Comparison of ENCODE assay signal across 8 mouse cellular contexts in genomic region chr5:24344477-24345051, GRCm38 (mm10). TPM values are rescaled to one million over a fixed set of nuclear protein-coding genes. Genes with fewer than 3 reads are reported as not detected.
DNase-seq lines count a peak whose midpoint lies in the region; ATAC-seq and TF ChIP-seq lines count a peak whose summit lies in the region.

No protein-coding gene starts in this region.

- TF ChIP-seq CTCF in intestine, postnatal 0 days (IDR thresholded peaks at IDR 0.05; ENCODE audit: low read depth), result no peak
- TF ChIP-seq CTCF in gastrocnemius, adult 2 months (IDR thresholded peaks at IDR 0.05), result no peak

- peak overlapping the region; percentile 36 for H3K4me2 ChIP-seq in kidney, embryonic 14.5 days (replicated peaks; ENCODE audit: low read depth, low read length)
- H3K4me2 ChIP-seq in forebrain, embryonic 12.5 days, result peak overlapping the region; percentile 33
- peak overlapping the region; percentile 35 for H3K4me2 ChIP-seq in intestine, postnatal 0 days (replicated peaks; ENCODE audit: low read depth)
- H3K4me2 ChIP-seq in midbrain, embryonic 14.5 days (ENCODE audit: low read length), result peak overlapping the region; percentile 45

- intact Hi-C loops in gastrocnemius, adult 2 months (cut with DNase I), result no loop called here

- 11% methylated on average over 12 of the region's 12 CpGs for WGBS in kidney, embryonic 14.5 days
- 9% methylated on average over 12 of the region's 12 CpGs for WGBS in forebrain, embryonic 12.5 days
- 15% methylated on average over 12 of the region's 12 CpGs for WGBS in intestine, postnatal 0 days
- WGBS in midbrain, embryonic 14.5 days, result 3% methylated on average over 12 of the region's 12 CpGs

- peaks cover 46% of the 10 kb centered on the region for H3K4me1 ChIP-seq in kidney, embryonic 14.5 days (ENCODE audit: control insufficient read depth, insufficient read depth, low read length)
- H3K4me1 ChIP-seq in forebrain, embryonic 12.5 days, result peaks cover 69% of the 10 kb centered on the region
- H3K4me1 ChIP-seq in intestine, postnatal 0 days (replicated peaks; ENCODE audit: control insufficient read depth, insufficient read depth, low read length), result no peaks in the 10 kb centered on the region
- H3K4me1 ChIP-seq in midbrain, embryonic 14.5 days (ENCODE audit: control insufficient read depth, insufficient read depth, low read length), result peaks cover 59% of the 10 kb centered on the region

- H3K9me3 ChIP-seq in kidney, embryonic 14.5 days (ENCODE audit: control insufficient read depth, low read length), result no peaks in the 10 kb centered on the region
- H3K9me3 ChIP-seq in forebrain, embryonic 12.5 days, result no peaks in the 10 kb centered on the region
- H3K9me3 ChIP-seq in intestine, postnatal 0 days (ENCODE audit: control insufficient read depth), result no peaks in the 10 kb centered on the region
- no peaks in the 10 kb centered on the region for H3K9me3 ChIP-seq in midbrain, embryonic 14.5 days (ENCODE audit: control insufficient read depth, low read length)

- H3K36me3 ChIP-seq in kidney, embryonic 14.5 days (ENCODE audit: control insufficient read depth, insufficient read depth, low read length), result no peaks in the 10 kb centered on the region
- H3K36me3 ChIP-seq in forebrain, embryonic 12.5 days (replicated peaks), result no peaks in the 10 kb centered on the region
- no peaks in the 10 kb centered on the region for H3K36me3 ChIP-seq in intestine, postnatal 0 days (ENCODE audit: control insufficient read depth, insufficient read depth)
- H3K36me3 ChIP-seq in midbrain, embryonic 14.5 days (ENCODE audit: control insufficient read depth, insufficient read depth, low read length), result peaks cover 14% of the 10 kb centered on the region

- no peak overlapping the region for H3K4me3 ChIP-seq in kidney, embryonic 14.5 days (ENCODE audit: low read length)
- 0 out of 2 replicates have a peak overlapping the region, but pooled peaks have one; percentile 2 for H3K4me3 ChIP-seq in forebrain, embryonic 12.5 days (replicated peaks)
- H3K4me3 ChIP-seq in intestine, postnatal 0 days (ENCODE audit: low read depth, low read length), result no peak overlapping the region
- no peak overlapping the region; the same call in 1 of the 2 replicates for H3K4me3 ChIP-seq in midbrain, embryonic 14.5 days (replicated peaks; ENCODE audit: low read depth, low read length)
- no peak overlapping the region for H3K4me3 ChIP-seq in gastrocnemius, adult 2 months

- peaks cover 3% of the 10 kb centered on the region; the same call in 1 of the 2 replicates for H3K27me3 ChIP-seq in kidney, embryonic 14.5 days (ENCODE audit: control insufficient read depth, insufficient read depth, low read length)
- peaks cover 21% of the 10 kb centered on the region for H3K27me3 ChIP-seq in forebrain, embryonic 12.5 days
- peaks cover 5% of the 10 kb centered on the region; the same call in 1 of the 2 replicates for H3K27me3 ChIP-seq in intestine, postnatal 0 days (replicated peaks; ENCODE audit: control insufficient read depth, insufficient read depth, low read length)
- no peaks in the 10 kb centered on the region for H3K27me3 ChIP-seq in midbrain, embryonic 14.5 days (ENCODE audit: control insufficient read depth, insufficient read depth, low read length)

- DNase-seq in kidney, adult 11 months, result no peak
- peak; percentile 64 for DNase-seq in midbrain, embryonic 14.5 days
- peak; percentile 91 for DNase-seq in thymus, postnatal 25 days
- DNase-seq in right cerebral cortex, adult 2 months (ENCODE audit: low spot score in 2 of 2), result no peak
- no peak for DNase-seq in gastrocnemius, adult 2 months

- peak overlapping the region; percentile 76 for H3K27ac ChIP-seq in kidney, embryonic 14.5 days (ENCODE audit: low read depth, low read length)
- peak overlapping the region; percentile 96 for H3K27ac ChIP-seq in forebrain, embryonic 12.5 days
- H3K27ac ChIP-seq in intestine, postnatal 0 days (ENCODE audit: low read depth, low read length), result peak overlapping the region; percentile 24; the same call in 1 of the 2 replicates
- peak overlapping the region; percentile 97 for H3K27ac ChIP-seq in midbrain, embryonic 14.5 days (replicated peaks; ENCODE audit: low read depth, low read length)
- no peak overlapping the region for H3K27ac ChIP-seq in gastrocnemius, adult 2 months

- peak; percentile 81 for ATAC-seq in kidney, embryonic 14.5 days (ENCODE audit: low FRiP score, low TSS enrichment)
- ATAC-seq in forebrain, embryonic 12.5 days (ENCODE audit: low FRiP score), result peak; percentile 42
- ATAC-seq in intestine, postnatal 0 days, result peak; percentile 17; the same call in 1 of the 2 replicates
- peak; percentile 44; the same call in 1 of the 2 replicates for ATAC-seq in midbrain, embryonic 14.5 days (ENCODE audit: low FRiP score, low TSS enrichment)

- peak overlapping the region; percentile 8; the same call in 1 of the 2 replicates for H3K9ac ChIP-seq in kidney, embryonic 14.5 days (ENCODE audit: low read depth, low read length)
- peak overlapping the region; percentile 50 for H3K9ac ChIP-seq in forebrain, embryonic 12.5 days
- no peak overlapping the region for H3K9ac ChIP-seq in intestine, postnatal 0 days (ENCODE audit: low read depth, low read length)
- H3K9ac ChIP-seq in midbrain, embryonic 14.5 days (replicated peaks; ENCODE audit: low read length), result peak overlapping the region; percentile 60

RNA-seq across cellular contexts. Expression of gene Kcnh2, which starts 6.8 kb away (rescaled TPM):
- polyA plus RNA-seq in kidney, embryonic 14.5 days (2014; fragmentation: Nextera tagmentation; extraction: Ambion mirVana), result 4.6 and 5.7 TPM in 2 replicates
- polyA plus RNA-seq in forebrain, embryonic 12.5 days (2016; fragmentation: Nextera tagmentation; extraction: Ambion mirVana), result 9.8 and 10.1 TPM in 2 replicates
- polyA plus RNA-seq in intestine, postnatal 0 days (2015; fragmentation: Nextera tagmentation; extraction: Ambion mirVana), result 3.0 and 3.1 TPM in 2 replicates
- polyA plus RNA-seq in midbrain, embryonic 14.5 days (2014; fragmentation: Nextera tagmentation; extraction: Ambion mirVana), result 10.2 and 13.1 TPM in 2 replicates
- total RNA-seq in gastrocnemius, adult 2 months (2021), result 1 to 10 TPM; 1.4 to 2.2 TPM

RNA-seq across cellular contexts. Expression of gene Nos3, which starts 20.0 kb away (rescaled TPM):
- 6.3 and 12.0 TPM in 2 replicates for polyA plus RNA-seq in kidney, embryonic 14.5 days (2014; fragmentation: Nextera tagmentation; extraction: Ambion mirVana)
- 7.1 and 7.2 TPM in 2 replicates for polyA plus RNA-seq in forebrain, embryonic 12.5 days (2016; fragmentation: Nextera tagmentation; extraction: Ambion mirVana)
- 3.5 and 3.7 TPM in 2 replicates for polyA plus RNA-seq in intestine, postnatal 0 days (2015; fragmentation: Nextera tagmentation; extraction: Ambion mirVana)
- polyA plus RNA-seq in midbrain, embryonic 14.5 days (2014; fragmentation: Nextera tagmentation; extraction: Ambion mirVana), result 5.1 and 7.0 TPM in 2 replicates
- total RNA-seq in gastrocnemius, adult 2 months (2021), result 1 to 10 TPM; 5.0 to 7.1 TPM

RNA-seq across cellular contexts. Expression of gene Atg9b, which starts 47.4 kb away (rescaled TPM):
- polyA plus RNA-seq in kidney, embryonic 14.5 days (2014; fragmentation: Nextera tagmentation; extraction: Ambion mirVana), result 1.1 and 1.3 TPM in 2 replicates
- 0.34 and 0.53 TPM in 2 replicates for polyA plus RNA-seq in forebrain, embryonic 12.5 days (2016; fragmentation: Nextera tagmentation; extraction: Ambion mirVana)
- 0.42 and 0.61 TPM in 2 replicates for polyA plus RNA-seq in intestine, postnatal 0 days (2015; fragmentation: Nextera tagmentation; extraction: Ambion mirVana)
- 0.72 and 1.0 TPM in 2 replicates for polyA plus RNA-seq in midbrain, embryonic 14.5 days (2014; fragmentation: Nextera tagmentation; extraction: Ambion mirVana)
- total RNA-seq in gastrocnemius, adult 2 months (2021), result under 1 TPM in 1 of 2 experiments, not detected in 1; 0.06 TPM

RNA-seq across cellular contexts. Expression of gene Abcb8, which starts 48.9 kb away (rescaled TPM):
- polyA plus RNA-seq in kidney, embryonic 14.5 days (2014; fragmentation: Nextera tagmentation; extraction: Ambion mirVana), result 44.9 and 55.0 TPM in 2 replicates
- 43.6 and 47.4 TPM in 2 replicates for polyA plus RNA-seq in forebrain, embryonic 12.5 days (2016; fragmentation: Nextera tagmentation; extraction: Ambion mirVana)
- polyA plus RNA-seq in intestine, postnatal 0 days (2015; fragmentation: Nextera tagmentation; extraction: Ambion mirVana), result 40.4 and 40.9 TPM in 2 replicates
- polyA plus RNA-seq in midbrain, embryonic 14.5 days (2014; fragmentation: Nextera tagmentation; extraction: Ambion mirVana), result 45.3 and 52.1 TPM in 2 replicates
- 10 to 100 TPM; 37.0 to 39.8 TPM for total RNA-seq in gastrocnemius, adult 2 months (2021)

Comparison
In these comparisons a context has a peak if more than half of its experiments do, and no peak if none do; other contexts are left out.
1. ATAC-seq: peak in every context shown above with its lines; median percentile 81 in kidney, embryonic 14.5 days; 44 in midbrain, embryonic 14.5 days; 42 in forebrain, embryonic 12.5 days; 17 in intestine, postnatal 0 days.
2. DNase-seq: peak in midbrain, embryonic 14.5 days (single experiment) and thymus, postnatal 25 days (single experiment); none in kidney, adult 11 months (single experiment), right cerebral cortex, adult 2 months (0 of 2) and gastrocnemius, adult 2 months (single experiment).
3. Peak in every context shown above with its lines, with median percentiles within 50 percentile points of each other: H3K4me2 ChIP-seq.